Mouse (Mus musculus): Measurements from ENCODE around the gene Ddr1. TPM values are rescaled to one million over a fixed set of nuclear protein-coding genes. Genes with fewer than 3 reads are reported as not detected.
"Not testable (repeated sequence)": the region's sequence is repeated elsewhere in the genome, so short reads cannot be mapped to it uniquely, and the experiment has no call there.

The Ddr1 gene
- under 1 TPM; 0.66 to 0.71 TPM for polyA plus RNA-seq (2017; shearing (Covaris generic))

DNA sequence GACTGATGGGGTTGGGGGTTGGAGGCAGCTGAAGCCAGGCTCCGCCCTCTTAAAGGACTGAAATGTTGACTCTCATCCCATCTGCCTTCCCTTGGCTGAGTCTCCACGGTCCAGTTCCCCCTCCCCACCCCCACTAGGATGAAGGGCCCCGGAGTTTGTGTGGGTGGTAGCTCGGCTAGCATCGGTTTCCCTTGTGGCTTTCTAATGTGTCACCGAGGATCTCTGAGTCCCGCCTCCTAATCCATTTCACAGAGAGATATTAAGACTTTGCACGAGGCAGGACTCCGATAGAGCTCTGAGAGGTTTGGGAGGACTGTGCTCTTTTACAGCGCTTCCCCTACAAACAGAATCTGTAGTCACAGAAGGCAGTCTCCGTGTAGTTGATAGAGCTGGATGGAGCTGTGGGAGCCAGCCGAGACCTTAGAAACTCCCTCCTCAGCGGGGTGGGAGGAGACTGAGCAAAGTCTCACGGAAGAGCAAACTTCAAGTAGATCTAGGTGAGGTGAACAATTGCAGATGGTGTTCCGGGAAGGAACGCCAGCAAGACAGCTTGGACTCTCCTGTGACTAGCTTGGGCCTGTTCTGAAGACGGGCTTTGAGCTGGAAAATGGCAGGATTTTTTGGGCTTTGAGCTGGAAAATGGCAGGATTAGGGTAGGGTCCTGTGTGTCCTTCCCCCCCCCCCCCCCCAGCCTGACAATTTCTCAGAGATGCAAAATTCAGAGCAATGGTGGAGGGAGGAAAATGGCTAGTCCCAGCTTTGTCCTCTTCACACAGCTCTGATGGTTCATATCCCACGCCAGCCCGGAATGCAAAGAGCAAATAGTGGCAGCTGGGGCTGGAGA, at the start of gene Ddr1:
TSS of gene Ddr1 (minus strand) at position 1 of the 844 bp plus-strand sequence.
- ATAC-seq, result peak; percentile 70

DNA sequence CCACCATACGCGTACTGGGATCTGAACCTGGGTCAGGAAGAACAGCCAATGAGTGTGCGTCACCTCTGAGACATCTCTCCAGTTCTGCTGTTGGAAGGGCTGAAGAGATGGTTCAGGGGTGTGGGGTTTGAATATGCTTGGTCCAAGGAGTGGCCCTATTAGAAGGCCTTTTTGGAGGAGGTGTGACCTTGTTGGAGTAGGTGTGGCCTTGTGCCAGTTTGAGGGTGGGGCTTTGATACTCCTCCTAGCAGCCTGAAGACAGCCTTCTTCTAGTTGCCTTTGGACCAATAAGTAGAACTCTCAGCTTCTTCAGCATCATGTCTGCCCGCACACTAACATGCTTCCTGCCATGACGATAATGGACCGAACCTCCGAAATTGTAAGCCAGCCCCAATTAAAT, 49.2 kb upstream of the Ddr1 start:
- ATAC-seq, result no peak

DNA sequence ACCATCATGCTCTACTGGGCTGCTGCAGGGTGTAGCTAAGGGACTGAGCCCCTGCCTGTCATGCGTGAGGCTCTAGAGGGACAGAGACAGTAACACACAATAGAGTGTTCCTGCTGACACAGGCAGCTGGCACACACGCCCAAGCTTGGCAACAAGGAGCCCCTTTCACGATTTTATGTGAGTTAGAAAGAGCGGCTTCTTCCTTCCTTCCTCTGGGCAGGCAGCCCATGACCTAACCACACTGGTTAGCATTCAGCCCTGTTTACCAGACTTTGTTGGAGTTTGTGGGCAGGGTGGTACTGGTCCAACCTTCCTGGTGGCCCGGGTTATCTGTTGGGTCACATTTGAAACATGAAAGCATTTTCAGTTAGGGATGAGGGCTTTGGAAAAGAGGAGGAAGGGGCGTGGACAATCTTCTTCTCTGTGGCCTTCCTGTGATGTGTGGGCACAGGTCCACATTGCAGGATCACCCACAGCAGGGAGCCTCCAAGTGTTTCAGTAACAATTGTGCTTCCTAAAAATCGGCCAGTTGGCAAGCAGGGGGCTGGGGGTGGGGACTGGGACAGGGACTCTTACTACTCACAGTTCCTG, 47.9 kb upstream of the Ddr1 start:
- no peak for ATAC-seq

DNA sequence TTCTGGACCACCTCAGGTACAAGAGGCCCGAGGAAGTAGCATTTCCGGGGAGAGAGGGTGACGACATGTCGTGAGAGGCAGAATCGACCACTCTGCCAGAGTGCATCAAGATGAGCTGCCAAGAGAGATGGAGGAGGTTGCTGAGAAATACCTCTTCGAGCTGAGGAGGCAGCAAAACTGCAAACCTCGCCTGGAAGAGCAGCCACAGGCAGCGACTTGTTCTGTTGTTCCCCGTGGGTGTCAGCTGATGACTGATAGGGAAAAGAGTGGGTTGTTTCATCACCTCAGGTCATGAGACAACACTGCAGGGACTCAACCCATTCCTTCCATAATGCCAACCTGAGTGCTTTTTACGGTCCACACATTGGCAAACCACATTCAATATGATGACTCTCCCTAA, 45.3 kb upstream of the Ddr1 start:
- no peak for ATAC-seq

DNA sequence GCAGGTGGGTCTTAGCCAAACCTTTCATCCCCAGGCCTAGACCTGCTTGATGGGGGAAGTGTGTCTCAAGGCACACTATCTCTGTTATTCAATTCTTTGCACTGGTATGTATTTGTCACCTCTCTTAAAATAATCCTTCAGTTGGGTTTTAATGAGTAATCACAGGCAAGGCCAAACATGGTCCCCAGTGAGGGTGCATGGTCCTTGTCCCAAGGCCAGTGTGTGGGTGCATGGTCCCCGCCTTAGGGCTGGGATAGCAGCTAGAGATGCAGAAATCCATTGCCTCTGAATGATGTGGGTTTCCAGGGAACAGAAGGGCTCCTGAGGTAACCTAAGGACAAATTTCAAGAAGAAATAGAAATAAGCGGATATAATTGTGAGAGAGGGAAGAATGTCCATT, 39.9 kb upstream of the Ddr1 start:
- no peak for ATAC-seq

DNA sequence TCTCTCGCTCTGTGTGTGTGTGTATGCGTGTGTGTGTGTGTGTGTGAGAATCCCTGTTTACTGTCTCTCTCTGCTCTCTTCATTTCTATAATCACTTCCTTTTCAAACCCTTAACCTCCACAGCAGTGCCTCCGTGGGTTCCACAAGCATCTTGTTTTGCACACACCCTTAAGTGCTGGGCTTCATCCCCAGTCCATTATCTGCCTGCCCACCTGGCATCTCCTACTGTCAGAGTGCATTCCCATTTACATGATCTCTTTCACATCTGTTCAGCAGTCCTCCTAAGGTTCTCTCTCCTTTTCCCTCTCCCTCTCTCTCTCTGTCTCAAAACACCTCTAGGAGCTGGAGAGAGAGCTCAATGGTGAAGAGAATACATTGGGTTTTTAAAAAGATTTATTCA, 38.5 kb upstream of the Ddr1 start:
- ATAC-seq, result no peak

DNA sequence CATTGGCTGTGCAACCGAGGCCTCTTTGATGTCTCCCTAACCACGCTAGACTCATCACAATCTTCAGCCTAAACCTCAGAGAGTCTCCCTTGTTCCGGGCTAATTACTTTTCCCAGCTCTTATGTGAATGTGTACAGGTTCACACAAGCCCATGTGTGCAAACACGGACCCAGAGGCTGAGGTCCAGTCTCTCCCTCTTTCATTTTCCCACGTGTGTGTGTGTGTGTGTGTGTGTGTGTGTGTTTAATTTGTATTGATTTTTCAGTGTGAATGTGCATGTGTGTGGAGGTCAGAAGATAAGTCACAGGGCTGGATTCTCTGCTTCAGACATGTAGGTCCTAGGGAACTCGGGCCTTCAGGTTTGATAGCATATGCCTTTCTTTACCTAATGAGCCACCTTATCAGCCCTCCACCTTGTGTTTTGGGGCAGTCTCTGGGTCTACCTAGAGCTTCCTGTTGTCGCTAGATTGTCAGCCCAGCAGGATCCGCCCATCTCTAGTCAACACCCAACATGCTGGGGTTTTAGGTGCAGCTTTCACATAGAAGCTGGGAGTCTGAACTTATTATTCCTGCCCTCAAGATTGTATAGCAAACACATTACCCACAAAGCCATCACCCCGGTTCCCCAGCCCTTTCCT, 37.3 kb upstream of the Ddr1 start:
- ATAC-seq, result peak; percentile 65

DNA sequence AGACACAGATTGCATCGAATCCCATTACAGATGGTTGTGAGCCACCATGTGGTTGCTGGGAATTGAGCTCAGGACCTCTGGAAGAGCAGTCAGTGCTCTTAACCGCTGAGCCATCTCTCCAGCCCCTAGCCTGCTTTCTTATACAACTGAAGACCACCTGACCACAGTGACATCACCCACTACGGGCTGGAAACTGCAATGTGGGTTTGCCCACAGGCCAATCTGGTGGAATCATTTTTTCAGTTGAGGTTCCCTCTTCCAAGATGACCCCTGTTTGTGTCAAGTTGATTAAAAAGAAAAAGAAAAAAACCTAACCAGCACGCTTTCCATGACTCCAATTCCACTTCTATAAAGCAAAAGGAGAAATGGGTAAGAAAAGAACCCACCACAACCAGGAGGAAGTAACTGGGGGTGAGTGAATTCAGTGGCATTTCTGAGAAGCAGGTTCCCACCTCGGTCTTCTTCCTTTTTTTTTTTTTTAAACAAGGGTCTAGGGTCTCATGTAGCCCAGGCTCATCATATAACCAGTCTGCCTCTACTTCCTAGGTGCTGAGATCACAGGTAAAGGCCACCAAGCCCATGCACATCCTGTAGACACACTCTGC, 36.0 kb upstream of the Ddr1 start:
- ATAC-seq, result no peak

DNA sequence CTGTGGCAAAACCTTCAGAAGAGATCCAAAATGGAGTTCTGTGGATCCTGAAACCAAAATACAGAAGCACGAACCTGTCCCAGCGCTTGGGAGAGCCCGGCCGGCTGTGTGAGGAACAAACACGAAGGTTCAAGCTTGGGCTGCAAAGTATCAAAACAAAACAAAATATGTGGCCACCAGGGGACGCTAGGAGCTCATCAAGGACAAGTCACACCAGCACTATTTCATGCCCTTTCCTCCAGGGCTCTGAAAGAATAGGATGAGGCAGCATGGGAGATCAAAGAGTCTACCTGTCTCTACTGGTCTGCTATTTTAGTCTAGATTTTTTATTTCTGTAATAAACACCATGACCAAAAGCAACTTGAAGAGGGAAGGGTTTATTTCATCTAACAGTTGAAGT, 35.3 kb upstream of the Ddr1 start:
- ATAC-seq, result peak; percentile 45

DNA sequence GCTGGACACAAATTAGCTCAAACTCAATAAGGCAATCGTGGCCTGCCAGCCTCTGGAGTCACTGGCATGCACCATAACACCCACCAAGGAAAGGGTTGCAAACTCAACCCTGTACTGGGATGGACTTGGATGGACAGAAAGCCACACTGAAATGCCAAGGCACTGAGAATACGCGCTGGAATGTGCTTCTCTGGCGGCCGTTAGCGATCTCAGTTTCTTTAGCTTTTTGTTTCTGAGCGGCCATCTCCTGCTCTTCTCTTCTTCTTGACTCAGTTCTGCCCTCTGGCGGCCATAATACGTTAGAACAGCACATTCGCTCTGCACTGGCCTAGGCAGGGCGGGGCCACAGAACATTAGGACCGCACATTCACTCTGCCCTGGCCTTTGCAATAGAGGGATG, 33.3 kb upstream of the Ddr1 start:
- peak; percentile 38 for ATAC-seq

DNA sequence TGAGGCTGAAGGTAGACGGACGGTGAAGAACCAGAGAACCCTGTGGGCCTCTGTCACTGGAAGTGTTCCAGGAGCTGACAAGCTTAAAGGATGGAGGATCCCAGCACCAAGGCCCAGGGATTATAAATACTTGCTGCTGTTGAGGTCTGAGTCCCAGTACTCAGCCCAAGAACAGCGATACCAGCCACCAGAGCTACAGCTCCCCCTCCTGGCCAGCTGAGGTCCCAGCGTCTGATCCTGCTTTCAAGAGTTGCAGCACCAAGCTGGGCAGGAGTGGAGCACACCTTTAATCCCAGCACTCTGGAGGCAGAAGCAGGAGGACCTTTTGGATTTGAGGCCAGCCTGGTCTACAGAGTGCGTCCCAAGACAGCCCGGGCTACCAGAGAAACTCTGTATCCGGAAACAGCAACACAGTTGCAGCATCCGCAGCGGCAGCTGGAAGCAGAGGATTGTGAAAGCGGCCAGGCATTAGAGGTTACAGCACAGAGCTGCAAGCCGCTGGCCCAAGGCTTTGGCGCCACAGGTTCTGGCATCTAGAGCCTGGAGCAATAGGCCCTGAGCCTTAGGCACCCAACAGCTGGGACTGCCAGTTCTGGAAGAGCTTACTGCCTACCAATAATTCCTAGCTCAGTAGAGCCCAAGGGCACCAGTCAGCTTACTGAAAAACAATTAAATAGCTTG, 32.0 kb upstream of the Ddr1 start:
- ATAC-seq, result peak; percentile 51

DNA sequence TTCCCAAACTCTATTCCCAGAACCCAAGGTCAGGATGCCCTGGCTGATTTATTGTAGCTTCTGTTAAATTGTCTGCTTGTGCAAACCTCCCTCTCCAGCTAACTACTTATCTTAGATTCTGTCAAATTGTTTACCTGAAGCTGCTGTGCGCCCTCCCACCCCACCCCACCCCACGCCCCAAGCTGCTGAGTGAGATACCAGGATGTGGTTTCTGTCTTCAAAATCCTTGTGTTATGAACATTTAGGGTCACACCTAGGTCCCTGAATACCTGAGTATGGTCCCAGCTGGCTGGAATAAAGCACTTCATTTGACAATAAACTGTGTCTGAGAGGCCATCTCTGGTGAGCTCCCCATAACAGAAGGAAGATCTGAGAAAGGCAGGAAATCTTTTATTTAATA, 30.1 kb upstream of the Ddr1 start:
- peak; percentile 42 for ATAC-seq

DNA sequence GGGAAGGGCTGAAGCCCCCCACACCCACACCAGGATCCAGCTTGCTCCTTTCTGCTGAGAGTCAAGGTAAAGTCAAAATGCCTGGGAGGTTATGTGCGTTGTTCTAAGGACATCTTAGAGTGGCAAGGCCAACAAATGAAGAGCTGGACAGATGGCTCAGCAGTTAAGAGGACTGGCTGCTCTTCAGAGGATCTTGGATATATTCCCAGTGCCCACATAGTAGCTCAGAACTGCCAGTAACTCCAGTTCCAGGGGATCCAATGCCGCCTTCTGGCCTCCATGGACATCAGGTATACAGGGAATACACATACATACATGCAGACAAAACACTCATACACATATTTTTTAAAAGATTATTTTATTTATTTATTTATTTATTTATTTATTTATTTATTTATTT, 29.0 kb upstream of the Ddr1 start:
- no peak for ATAC-seq

DNA sequence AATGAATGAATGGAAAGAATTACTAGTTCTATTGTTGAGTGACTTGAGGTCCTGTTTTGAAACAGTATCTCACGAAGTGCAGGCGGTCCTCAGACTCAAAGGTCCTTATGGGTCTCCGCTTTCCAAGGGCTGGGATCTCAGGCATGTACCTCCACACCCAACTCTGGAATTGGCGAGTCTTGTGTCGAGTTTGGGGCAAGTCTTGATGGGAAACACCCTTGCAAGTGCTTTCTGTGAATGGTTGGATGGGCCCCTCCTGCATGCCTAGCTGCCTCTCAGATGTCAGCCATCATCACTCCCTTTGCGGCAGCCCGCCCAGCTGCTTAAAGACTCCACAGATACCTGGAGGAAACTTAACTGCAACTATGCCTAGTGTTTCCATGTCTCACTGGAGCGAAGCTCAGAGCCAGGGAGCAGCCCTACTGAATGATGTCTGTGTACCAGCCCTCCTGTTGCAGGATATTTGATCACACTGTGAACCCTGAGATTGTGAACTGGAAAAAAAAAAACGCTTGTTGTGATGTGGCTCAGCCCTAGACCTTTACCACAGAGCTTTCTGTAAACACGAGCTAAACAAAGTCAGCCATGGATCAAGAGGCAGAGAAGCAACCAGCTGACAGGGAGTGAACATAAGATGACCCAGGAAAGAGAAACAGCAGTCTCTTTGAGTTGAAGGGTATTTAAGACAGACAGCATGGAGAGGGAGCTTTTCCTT, 27.2 kb upstream of the Ddr1 start:
- ATAC-seq, result no peak

DNA sequence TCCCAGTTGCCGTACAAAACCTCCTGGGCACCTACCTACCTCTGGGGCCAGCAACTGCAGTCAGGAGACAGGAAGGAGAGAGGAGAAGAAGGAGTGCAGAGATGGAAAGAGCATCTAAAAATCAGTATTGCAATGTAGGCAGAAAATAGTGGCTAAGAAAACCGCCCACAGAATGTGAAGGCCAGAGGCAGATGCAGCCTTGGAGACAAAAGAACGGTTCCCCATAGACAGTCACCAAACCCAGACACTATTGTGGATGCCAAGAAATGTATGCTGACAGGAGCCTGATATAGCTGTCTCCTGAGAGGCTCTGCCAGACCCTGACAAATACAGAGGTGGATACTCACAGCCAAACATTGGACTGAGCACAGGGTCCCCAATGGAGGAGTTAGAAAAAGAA, 25.7 kb upstream of the Ddr1 start:
- ATAC-seq, result not testable (repeated sequence)

DNA sequence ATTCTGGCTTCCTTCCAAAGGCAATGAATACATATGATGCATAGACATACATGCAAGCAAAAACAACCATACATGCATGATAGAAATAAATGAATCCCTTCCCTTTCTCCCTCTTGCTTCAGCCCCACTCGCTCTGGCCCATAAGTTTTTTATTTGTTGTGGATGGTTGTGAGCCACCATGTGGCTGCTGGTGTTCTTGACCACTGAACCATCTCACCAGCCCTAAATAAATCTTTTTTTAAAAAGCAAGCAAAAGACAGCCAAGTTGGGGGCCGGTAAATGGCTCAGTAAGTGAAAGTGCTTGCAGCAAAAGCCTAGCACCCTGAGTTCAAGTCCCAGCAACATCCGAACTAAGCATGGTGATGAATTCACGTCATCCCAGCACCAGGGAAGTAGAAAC, 24.4 kb upstream of the Ddr1 start:
- no peak for ATAC-seq

DNA sequence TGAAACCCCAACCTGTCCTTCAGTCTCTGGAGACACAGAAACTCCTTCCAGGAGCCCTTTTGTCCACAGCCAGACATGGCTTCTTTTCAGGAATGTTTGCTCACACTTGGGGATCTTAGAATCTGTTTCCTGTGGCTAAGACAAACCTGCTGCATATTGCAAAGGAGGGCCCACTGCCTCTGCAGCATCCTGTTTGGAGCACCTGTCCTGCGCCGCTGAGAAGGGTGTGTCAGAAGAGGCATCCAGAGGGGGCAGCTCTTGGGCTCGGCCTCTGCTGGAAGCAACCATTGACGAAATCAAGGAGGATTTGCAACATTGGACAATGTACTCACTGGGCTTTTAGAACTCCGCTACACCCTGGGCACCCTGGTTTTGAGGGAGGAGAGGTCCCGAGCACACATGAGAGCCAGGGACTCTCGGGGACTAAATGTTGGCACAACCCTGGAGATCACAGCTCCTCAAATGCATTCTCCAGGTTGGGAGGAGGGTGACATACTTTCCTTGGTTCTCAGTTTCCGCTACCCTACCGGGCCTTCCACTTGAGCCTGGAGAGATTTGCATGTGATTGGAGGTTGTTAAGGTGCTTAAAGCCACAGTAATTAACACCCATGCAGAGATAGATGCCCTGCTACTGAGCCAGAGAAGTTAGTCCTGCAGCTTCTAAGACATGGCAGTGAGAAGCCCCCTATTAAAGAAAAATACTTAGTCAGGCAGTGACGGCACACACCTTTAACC, 23.2 kb upstream of the Ddr1 start:
- no peak for ATAC-seq

DNA sequence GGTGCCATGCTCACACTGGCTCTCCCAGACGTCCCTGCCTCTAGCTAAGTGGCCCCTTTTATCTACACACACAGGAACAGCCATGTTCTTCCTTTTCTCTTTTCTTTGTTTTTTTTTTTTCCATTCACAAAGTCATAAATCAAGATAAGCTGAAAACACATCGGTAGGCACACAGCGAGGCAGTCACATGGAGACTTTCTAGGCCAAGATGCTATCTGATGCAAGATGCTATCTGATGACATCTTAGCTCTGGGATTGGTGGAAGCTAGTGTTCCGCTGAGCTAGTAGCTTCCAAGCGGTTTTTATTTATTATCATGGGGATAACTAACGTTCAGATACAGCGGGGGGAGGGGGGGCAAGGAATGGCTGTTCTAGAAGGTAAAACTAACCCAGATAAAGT, 22.6 kb upstream of the Ddr1 start:
- ATAC-seq, result no peak

DNA sequence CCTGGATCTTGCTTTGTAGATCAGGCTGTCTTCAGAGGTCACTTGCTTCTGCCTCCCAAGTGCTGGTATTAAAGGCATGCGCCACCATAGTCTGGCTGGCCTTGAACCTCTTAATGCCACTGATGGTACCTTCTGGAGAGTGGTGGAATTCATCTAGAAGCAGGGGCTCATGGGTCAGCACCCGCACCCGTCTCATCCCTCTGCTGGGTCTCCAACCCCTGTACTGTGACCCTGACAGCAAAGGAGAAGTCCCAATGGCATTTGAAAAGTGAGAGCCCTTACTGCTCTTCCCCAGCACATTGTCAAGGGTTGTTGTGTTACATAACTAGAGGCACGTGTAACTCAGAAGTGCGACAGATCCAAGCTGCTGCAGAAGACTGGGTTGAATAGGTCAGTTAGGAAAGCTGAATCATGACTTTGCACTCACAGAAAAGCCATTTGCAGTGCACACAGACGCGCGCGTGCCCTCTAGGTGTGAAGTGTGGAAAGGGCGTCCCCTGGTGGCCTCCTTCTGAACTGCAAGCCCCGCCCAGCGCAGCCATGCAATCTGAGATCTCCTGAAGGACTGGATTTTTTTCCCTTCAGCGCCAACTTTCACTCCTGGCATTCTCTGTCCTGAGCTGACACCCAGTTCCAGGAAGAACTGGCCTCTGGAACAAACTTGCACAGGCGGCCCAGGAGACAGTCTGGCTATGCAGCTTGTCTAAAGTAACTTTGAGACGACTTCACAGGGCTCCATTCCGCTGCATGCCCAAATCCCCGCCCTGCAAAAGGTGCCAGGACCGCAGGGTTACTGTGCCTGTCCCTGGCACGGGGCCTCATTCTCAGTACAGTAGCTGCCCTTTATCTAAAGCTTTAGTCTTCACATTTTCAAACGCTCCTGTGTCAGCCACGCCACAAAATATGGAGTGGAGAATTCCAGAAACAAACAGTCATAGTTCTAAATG, 21.1 kb upstream of the Ddr1 start:
- ATAC-seq, result no peak

DNA sequence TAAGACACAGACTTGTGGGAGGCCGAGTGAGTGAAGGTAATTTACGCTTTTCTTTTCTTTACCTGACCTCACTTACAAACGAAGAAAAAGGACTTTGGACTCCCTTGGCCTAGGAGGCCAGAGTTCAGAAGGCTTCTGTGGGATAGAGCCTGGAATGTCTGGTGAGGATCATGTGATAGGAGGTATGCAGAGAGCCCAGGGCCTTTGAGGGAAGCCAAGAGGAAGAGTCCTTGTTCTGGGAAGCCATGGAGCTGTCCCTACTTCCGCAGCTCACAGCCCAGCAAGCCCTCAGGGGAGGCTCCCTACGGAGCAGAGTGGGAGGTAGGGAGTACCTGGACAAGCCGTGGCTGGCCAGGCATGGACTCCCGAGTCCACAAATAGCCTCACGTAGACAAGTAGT, 17.3 kb upstream of the Ddr1 start:
- ATAC-seq, result no peak

Measured in activated CD4-positive, CD25-positive, alpha-beta regulatory T cell, adult 4 months (primary cell).